Comparison of ENCODE assay signal across 8 mouse cellular contexts in genomic region chr5:25472070-25472469, GRCm38 (mm10). TPM values are rescaled to one million over a fixed set of nuclear protein-coding genes. Genes with fewer than 3 reads are reported as not detected.
DNase-seq lines count a peak whose midpoint lies in the region; ATAC-seq lines count a peak whose summit lies in the region.

No protein-coding gene starts in this region.

- ATAC-seq in hindbrain, embryonic 14.5 days (ENCODE audit: low FRiP score) = peak; percentile 77

- H3K4me2 ChIP-seq in hindbrain, embryonic 14.5 days (replicated peaks) = peak overlapping the region; percentile 59

- 3% methylated on average over 6 of the region's 6 CpGs for WGBS in hindbrain, embryonic 14.5 days

- H3K27ac ChIP-seq in hindbrain, embryonic 14.5 days = peak overlapping the region; percentile 73

- no peaks in the 10 kb centered on the region for H3K9me3 ChIP-seq in hindbrain, embryonic 14.5 days (ENCODE audit: control insufficient read depth, low read length)

- peak; percentile 29 for DNase-seq in kidney, adult 9 months
- DNase-seq in kidney, postnatal 10 days = no peak
- DNase-seq in embryo, embryonic 10.5 days (ENCODE audit: low spot score) = peak; percentile 78
- DNase-seq in hindbrain, embryonic 14.5 days (ENCODE audit: low spot score) = peak; percentile 57
- peak; percentile 60 for DNase-seq in mesoderm, embryonic 11.5 days (ENCODE audit: low read depth, low spot score)
- DNase-seq in right cerebral cortex, postnatal 36 days (ENCODE audit: low spot score in 2 of 2) = no peak
- no peak for DNase-seq in urinary bladder, postnatal 10 days (ENCODE audit: low spot score)
- no peak for DNase-seq in adrenal gland, adult 2 months

- peak overlapping the region; percentile 41; the same call in 1 of the 2 replicates for H3K9ac ChIP-seq in hindbrain, embryonic 14.5 days

- H3K4me1 ChIP-seq in hindbrain, embryonic 14.5 days (replicated peaks; ENCODE audit: control insufficient read depth, insufficient read depth, low read length) = peaks cover 3% of the 10 kb centered on the region; the same call in 1 of the 2 replicates

- peak overlapping the region; percentile 32 for H3K4me3 ChIP-seq in hindbrain, embryonic 14.5 days (replicated peaks; ENCODE audit: low read length)

- no peaks in the 10 kb centered on the region for H3K36me3 ChIP-seq in hindbrain, embryonic 14.5 days (replicated peaks; ENCODE audit: control insufficient read depth, insufficient read depth)

- H3K27me3 ChIP-seq in hindbrain, embryonic 14.5 days (ENCODE audit: control insufficient read depth, insufficient read depth, low read length) = no peaks in the 10 kb centered on the region

RNA-seq across cellular contexts. Expression of gene Kmt2c, which starts 26.5 kb away (rescaled TPM):
- polyA plus RNA-seq in hindbrain, embryonic 14.5 days (2014; fragmentation: Nextera tagmentation; extraction: Ambion mirVana) = 23.6 and 26.8 TPM in 2 replicates
- total RNA-seq in adrenal gland, adult 2 months (2021) = 10 to 100 TPM; 42.7 to 54.1 TPM
- polyA plus RNA-seq in adrenal gland, adult 2 months (2012; rRNA removed) = 6.8 and 8.3 TPM in 2 replicates

RNA-seq across cellular contexts. Expression of gene Cct8l1, which starts 43.8 kb away (rescaled TPM):
- polyA plus RNA-seq in hindbrain, embryonic 14.5 days (2014; fragmentation: Nextera tagmentation; extraction: Ambion mirVana) = not detected in 2 replicates
- not detected for total RNA-seq in adrenal gland, adult 2 months (2021)
- not detected in 2 replicates for polyA plus RNA-seq in adrenal gland, adult 2 months (2012; rRNA removed)

Comparison
In these comparisons a context has a peak if more than half of its experiments do, and no peak if none do; other contexts are left out.
1. DNase-seq: peak in kidney, adult 9 months (single experiment), embryo, embryonic 10.5 days (single experiment), hindbrain, embryonic 14.5 days (single experiment) and mesoderm, embryonic 11.5 days (single experiment); none in kidney, postnatal 10 days (single experiment), right cerebral cortex, postnatal 36 days (0 of 2), urinary bladder, postnatal 10 days (single experiment) and adrenal gland, adult 2 months (single experiment).